Mouse (Mus musculus): ENCODE measurements around the gene Procr.
"Not testable (repeated sequence)": the region's sequence is repeated elsewhere in the genome, so short reads cannot be mapped to it uniquely, and the experiment has no call there.

Gene Procr

DNA sequence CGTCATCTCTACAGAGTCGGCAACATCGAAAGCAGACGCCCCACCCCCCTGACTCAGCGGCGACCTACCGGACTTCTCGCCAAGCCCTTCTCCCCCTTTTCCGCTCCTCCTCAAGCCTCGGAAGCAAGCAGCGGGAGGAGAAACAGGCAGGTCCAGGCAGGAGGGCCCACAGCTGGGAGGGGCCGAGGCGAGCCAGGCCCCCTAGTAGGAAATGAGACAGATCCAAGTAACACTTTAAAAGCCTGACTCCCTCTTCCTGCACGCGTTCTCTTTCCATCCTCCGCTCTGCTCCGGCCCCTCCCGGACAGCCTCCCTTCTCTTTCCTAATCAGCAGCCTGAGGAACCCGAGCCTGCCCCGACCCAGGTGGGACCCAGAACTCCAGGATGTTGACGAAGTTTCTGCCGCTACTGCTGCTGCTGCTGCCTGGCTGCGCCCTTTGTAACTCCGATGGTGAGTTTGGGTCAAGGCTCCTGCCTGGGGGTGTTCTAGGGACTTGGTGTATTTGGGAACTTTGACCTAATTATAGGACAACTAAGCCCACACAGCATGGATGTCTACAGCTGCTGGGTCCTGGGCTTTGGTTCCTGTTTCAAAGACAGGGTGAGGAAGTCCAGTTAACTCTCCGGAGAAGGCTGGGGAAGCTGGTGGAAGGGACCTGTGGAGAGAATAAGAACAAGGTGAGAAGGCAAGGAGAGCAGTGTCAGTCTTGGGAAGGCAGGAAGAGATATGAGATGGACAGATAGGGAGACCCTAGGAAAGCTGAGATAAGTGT lies at the start of gene Procr:
Procr (plus strand) TSS at position 104 of the 773 bp plus-strand sequence.
- DNase-seq (ENCODE audit: low spot score) = peak; percentile 67

DNA sequence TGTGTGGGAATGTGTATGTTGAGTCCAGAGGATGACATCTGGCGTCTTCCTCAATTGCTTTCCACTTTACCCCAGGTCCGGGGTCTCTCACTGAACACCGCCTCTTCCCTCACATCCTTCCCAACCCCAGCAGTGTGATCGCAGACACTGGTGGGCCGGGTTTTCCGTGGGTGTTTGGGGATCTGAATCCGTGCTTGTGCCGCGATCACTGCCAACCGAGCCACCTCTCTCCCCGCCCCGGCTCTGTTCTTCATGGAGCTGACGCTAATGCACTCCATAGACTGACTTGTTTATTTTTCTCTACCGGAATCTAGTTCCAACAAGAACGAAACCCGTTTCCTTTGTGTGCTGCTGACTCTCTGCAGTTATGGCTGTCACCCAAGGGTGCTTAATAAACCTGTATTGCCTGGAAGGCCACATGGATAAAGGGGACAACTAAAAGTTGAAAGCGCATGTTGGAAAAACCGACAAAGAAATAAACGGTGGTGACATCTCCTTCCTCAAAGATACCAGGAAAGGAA lies 49.5 kb upstream of the Procr start:
- DNase-seq (ENCODE audit: low spot score) = no peak

DNA sequence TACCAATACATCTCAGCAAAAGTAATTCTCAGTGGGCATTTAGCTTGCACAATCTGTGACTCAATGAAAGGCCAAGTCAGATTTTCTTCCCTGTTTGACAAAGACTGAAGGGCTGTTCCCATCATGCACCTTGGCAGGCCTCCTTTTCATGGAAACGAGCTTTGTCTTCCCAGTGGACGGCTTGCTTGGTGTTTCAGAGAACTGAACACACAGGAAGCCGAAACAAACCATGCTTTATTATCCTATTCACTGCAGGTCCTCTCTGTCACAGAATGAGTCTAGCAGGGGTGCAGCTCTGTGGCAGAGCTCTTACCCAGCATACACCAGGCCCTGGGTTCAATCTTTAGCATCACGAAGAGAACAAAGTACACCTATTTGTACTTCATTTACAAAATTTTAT lies 47.3 kb upstream of the Procr start:
- DNase-seq (ENCODE audit: low spot score) = peak; percentile 64

DNA sequence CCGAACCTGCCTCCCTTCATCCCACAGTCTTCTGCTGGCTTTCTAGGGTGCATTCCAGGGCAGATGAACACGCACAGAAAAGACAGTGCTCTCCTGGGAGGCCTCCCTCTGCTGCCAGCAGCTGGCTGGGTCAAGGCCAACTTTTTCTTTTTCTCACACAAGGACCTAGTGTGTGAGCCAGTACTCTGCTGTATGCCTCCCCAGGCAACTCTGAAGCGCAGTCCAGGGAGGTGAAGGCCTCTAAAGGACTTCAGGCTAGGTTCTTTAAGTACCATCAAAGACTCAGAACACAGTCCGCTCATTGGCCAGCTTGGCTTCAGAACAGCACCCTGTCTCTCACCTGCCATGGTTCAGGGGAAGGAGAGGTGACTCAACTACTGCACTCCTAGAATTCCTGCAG lies 43.7 kb upstream of the Procr start:
- no peak for DNase-seq (ENCODE audit: low spot score)

DNA sequence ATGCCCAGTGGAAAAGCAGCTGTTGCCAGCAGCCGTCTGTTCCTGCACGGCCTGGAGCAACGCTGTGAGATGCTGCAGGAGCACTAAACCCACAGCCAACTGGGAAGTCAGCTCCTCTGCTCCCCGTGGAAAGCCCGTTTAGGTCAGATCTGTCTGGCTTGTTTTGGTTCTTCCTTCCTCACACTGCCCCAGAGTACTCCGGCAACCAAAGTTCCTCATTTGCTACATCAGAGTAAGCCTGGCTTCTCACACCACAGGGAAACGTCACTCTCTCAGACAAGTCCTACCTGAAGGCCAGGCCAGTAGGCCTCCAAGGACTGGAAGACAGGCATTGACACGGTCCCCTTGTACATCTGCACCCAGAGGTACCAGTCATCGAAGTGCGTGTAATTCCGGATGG lies 40.4 kb upstream of the Procr start:
- no peak for DNase-seq (ENCODE audit: low spot score)

DNA sequence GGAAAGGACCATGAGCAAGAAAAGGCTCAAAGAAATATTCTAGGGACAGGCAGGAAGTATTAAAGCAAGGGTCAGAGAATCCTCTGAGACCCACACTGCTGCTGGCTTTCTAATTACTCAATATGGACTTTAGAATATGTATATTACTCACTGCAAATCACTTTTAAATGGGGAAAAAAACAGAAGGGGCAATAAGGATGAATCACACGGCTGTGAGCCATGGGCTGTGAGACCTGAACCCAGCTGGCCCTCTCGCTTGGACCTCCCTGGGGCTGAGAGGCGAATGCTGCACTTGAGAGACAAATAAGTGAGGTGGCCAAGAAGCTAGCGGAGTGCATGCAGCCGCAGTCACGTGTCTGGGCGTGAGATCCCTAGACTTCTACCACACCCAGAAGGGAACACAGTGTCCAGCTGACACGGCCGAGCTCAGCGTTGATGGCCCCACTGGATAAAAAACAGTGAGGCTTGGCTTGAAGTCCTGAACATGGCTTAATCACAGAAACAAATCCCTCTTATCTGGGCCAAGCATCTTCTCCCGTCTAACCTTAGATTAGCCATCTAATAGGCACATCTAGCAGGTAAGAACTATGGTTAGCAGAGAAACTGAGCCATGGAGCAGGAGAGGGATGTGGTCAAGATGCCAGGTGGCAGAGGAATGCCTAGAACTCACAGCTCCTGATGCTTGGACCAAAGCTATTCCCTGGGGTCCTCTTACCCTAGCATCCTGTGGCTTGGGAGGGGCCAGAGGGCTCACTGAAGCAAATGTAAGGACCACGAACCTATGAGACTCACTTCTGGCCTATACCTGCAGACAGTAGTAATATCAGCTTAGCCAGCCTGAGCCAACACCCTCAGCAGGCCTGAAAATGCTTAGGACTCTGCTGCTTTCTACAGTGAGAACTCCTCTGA lies 33.6 kb upstream of the Procr start:
- no peak for DNase-seq (ENCODE audit: low spot score)

DNA sequence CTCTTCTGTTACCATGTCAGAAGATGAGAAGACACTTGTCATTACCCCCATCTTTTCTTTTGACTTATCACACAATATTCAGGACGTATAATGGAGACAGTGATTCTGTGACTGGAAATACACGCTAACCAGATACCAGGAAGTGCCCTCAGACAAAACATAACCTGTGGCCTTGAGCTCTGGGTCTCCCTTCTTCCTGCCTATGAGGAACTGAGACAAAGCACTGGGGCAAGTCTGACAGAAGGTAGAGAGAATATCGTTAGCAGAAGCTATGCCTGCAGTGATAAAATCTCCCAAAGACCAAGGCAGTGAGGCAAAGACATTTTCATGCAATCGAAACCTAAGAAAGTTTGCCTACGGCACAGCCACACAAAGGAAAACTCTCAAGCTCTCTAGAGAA lies 30.3 kb upstream of the Procr start:
- no peak for DNase-seq (ENCODE audit: low spot score)

DNA sequence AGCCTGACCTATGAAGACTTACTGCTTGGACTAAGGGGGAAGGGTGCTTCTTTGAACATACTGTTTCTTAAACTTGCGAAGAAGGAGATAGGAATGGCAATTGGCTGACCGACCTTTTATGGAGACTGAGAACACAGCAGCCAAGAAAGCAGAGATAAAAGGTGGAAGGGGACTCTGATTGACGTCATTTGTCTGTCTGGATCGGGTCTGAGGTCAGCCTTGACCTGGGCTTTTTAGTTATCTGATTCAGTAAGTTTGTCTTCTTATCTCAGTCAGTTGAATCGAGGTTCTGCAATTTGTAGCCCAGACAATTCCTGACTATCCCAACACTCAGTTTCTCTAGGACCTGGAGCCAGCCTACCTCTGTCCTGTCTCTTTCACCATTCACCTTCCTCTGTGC lies 26.9 kb upstream of the Procr start:
- no peak for DNase-seq (ENCODE audit: low spot score)

DNA sequence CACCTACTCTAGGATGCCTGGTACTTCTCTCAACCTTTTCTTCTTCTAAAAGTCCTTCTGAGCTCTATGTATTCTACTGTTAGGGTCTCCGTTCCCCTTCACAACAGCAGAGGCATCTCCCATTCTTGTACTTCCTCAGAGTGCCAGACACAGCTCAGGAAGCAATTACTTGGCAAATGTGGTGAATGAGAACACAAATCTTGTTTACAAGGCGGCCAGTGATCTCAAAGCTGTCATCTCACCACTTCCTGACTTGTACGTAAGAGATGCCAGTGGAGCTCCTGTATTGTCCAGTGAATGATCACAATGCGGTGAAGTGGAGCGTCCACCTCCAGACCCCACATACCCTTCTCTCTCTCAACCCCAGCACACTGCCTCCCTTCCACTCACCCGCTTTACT lies 26.4 kb upstream of the Procr start:
- no peak for DNase-seq (ENCODE audit: low spot score)

DNA sequence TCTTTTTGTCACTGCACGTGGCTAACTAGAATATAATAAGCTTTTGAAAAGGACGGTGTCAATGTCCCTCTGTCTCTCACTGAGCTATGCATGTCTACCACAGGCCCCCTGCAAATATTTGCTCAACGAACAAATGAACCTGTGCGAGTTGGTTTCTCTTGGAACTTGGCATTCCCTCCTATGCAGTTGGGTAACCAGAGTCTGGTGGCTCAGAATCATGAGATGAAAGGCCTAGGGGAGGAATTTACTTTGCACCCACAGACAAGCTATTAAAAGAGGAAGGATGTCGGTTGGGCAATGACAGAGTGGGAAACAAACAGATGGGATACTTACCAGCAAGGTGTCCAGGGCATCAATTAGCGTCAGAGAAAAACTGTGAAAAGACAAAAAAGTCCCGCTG lies 24.6 kb upstream of the Procr start:
- DNase-seq (ENCODE audit: low spot score) = no peak

DNA sequence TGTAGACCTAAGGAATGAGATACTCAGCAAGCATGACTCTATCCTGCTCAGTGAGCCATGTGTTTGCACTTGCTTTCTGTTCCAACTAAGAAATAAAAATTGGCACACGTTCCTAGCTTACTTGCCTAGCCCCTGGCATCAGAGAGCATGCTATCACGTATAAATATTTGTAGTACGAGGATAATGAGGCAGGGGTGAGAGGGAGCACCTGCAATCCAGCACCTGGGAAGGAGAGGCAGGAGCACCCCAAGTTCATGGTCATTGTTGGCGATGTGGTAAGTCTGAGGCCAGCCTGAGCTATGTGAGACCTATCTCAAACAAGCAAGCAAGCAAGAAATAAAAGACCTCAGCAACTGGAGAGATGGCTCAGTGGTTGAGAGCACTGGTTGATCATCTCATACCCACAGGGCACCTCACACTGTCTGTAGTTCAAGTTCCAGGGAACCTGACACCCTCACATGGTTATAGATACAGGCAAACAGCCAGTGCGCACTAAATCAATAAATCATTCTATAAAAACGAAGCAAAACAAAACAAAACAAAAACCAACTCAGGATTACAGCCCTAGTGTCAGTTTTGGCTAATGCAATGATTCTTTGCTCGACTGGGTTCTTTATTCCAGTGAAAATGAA lies 23.0 kb upstream of the Procr start:
- DNase-seq (ENCODE audit: low spot score) = no peak

DNA sequence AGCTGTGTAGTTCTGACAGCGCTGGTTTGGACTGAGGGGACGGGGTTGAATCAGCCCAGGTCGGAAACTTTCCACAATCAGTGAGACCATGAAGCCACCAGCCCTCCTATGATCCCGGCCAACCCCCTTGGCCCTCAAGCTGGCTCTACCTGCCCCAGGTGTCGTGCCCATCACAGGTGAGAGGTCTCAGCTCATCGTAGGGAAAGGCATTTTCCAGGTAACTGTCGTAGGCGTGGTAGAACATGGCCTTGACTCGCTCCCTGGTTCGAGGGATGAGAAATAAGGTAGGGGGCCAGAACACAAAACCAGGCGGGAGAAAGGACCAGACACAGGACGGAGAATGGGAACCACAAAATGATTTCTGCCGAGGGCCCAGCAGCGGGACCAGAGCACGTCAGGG lies 22.2 kb upstream of the Procr start:
- no peak for DNase-seq (ENCODE audit: low spot score)

DNA sequence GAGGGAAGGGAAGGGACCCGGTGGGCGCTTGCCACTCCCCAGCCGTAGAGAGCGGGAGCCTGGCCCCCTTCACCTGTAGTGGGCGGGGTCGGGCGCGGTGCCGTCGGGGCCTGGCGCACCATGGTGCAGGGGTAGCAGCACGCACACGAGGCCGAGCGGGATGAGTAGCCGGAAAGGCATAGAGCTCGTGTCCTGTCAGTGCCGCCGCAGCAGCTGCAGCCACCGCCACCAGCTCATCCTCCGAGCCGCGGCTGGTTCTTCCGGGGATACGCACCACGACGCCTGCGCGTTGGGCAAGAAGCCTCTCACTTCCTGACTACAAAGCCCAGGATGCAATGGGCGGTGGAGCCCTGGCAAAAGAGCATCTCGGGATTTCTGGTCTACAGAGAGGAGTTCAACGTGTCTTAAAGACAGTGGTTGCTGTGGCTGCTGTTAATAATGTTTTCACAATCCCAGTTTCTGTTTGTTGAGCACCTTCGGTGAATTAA lies 21.7 kb upstream of the Procr start, which contains the start of gene Edem2:
Edem2 (minus strand) TSS at position 318 of the 488 bp plus-strand sequence.
- peak; percentile 97 for DNase-seq (ENCODE audit: low spot score)

DNA sequence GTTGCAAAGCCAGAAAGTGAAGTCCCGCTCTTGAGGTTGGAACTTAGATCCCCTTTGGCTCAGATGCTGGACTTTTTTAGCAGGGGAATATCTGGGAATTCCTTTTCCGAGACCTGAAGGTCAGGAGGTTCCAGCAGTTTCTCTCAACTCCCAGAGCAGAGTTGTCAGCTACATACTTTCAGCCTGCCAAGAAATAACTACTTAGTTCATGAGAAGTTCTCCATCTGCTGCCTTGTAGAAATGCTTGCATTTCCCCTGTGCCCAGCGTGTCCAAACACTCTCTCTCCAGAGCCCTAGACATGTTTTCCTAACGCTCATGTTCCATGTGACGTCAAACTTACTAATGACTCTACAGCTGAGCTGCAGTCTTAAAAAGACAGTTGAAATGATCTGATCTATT lies 15.8 kb upstream of the Procr start:
- DNase-seq (ENCODE audit: low spot score) = no peak

DNA sequence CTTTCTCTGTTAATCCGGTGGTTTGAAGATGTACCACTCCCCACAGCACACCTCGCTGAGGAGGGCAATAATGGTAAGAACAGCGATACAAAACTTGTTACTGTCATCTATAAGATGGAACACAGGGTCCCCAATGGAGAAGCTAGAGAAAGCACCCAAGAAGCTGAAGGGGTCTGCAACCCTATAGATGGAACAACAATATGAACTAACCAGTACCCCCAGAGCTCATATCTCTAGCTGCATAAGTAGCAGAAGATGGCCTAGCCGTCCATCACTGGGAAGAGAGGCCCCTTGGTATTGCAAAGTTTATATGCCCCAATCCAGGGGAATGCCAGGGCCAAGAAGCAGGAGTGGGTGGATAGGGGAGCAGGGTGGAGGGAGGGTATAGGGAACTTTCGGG lies 15.2 kb upstream of the Procr start, which contains the start of gene Gm17581:
Gm17581 (minus strand) TSS at position 101 of the 400 bp plus-strand sequence.
- DNase-seq (ENCODE audit: low spot score) = not testable (repeated sequence)

DNA sequence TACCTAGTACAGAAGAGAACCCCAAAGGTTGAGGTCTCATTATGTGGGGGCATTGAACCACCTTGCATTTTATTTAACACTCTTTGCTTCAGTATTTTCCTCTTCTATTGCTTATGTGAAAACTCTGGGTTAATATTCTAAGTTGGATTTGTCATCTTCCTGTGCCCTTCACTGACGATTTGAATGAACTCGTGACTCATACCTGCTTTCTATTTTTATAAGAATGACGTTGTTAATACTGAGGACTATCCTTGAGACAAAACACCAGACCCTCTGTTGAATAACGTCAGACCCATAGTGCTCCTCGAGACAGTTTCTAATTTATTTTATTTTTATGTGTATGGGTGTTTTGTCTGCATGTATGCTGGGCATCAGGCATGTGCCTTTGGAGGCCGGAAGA lies 14.0 kb upstream of the Procr start:
- no peak for DNase-seq (ENCODE audit: low spot score)

DNA sequence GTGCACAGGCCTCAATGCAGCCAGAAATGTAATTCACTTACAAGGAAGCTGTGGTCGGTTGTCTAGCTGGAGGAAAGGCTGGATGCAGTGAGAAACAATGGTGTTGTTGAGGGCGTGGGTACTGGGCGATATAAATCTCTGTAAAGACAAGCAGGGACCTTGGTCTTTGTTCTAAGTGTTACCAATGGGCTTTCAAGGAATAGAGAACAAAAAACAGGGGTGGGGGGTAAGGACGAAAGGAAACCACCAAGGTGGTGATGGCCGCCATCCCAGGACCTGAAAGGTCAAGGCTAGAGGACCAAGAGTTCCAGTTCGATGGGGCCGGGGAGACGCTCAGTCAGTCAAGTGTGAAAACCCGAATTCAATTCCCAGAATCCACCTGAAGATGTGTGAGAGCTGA lies 13.1 kb upstream of the Procr start:
- DNase-seq (ENCODE audit: low spot score) = no peak

DNA sequence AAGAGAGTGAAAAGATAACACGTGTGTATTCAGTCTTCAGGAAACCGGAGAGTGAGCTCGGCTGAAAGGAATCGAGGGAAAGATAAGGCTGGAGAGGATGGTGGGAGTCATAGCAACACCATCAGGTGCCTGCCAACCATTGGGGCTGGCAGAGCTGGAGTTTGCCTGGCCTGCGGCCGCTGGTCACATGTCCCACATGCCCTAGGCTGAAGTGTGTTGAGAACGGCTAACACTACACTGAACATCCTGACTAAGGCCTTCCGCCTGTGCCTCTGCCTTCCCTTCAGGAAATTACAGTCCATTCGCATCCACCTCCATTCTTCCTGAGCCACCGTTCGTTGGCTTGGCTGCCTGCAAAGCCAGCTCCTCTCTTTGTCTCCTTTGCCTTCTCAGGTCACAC lies 8.7 kb upstream of the Procr start:
- DNase-seq (ENCODE audit: low spot score) = no peak

DNA sequence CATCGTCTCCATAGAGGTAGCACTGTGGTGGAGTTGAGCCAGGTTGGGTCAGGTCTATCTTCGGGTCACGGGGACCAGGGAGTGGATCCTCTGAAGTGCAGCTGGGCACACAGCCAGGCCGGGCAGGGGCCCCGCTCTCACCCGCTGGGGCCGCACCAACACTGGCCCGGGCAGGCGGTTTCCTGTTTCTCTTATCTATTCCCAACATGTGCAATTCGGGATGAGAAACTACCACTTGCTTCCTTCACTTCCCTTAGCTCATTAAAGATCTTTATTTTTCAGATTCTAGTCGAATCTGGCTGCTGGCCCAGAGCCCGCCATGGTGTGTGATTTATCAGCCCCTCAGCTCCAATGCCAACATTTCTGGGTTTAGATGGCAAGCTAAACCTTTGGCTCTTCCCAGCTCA lies 8.0 kb upstream of the Procr start:
- no peak for DNase-seq (ENCODE audit: low spot score)

DNA sequence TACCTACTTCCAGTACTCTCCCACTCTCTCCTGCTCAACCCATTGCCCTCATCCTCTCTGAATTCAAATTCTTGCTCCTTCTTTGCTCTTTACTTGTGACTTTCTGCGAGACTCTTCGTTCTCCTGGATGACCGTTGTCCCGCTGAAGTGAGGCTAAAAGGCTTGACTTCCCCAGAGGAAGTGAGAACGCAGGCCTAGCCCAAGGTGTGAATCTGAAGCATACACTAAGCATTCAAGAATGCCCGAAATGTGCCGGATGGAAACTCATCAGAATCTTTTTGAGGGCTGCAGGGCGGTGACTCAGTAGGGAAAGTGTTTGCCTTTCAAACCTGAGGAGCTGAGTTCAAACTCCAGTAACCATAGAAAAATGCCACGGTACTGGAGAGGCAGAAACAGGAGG lies 7.6 kb upstream of the Procr start:
- DNase-seq (ENCODE audit: low spot score) = no peak

DNA sequence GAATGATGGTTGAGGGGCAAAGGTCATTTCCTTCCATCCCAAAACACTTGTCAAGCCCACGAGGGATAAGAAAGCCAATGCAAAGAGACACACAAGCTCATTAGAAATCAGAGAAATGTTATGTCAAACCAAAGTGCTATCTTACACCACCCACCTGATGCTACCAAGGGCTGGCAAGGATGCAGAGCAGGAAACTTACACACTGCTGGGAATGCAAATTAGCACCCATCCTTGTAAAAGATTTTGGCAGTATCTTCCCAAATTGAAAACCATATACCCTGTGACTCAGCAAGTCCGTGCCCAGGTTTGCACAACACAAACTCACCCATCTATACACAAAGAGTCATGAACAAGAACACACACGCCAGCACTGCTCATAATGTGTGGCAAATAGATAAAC lies 5.4 kb upstream of the Procr start:
- no peak for DNase-seq (ENCODE audit: low spot score)

DNA sequence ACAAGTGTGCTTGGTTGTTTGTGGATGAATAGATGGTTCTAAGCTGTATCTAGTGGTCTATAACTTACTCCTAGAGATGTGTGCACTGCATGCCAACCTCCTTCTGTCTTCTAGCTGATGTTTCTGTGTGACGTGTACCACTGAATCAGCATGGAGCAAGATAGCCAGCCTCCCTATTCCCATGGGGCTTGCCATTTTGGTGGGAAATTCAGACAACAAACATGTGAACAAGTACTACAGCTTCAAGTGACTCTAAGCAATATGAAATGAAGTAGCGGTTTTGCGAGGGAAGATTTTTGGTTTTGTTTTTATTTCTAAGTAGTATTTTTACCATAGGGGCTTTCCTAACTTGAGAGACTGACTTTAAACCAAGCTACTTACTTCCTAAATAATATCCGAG lies 1.5 kb upstream of the Procr start:
- DNase-seq (ENCODE audit: low spot score) = no peak

All from embryo, embryonic 10 days (tissue).